Mouse (Mus musculus) colon, adult 2 months (tissue): ENCODE data around the gene Syncrip. TPM values are rescaled to one million over a fixed set of nuclear protein-coding genes. Genes with fewer than 3 reads are reported as not detected.

Experiments used
- polyA plus RNA-seq: library from polyadenylated mRNA; depleted of rRNA; stranded (reverse); fragments of >200 nt; gene quantifications from 2 replicates; pipeline ENCODE4 v1.2.3, GENCODE M21; 2012; rRNA removed

The Syncrip gene
- 1.3 and 3.1 TPM in 2 replicates for polyA plus RNA-seq

GRCm38 (mm10) chr9:88482230-88482828 is at the start of gene Syncrip:
Gene Syncrip, minus strand, starts transcription at chr9:88482574.

GRCm38 (mm10) chr9:88438555-88439237 is 43.7 kb downstream of the Syncrip start, which contains the start of gene Snx14:
Gene Snx14, minus strand, starts transcription at chr9:88438958.

Other genes starting within 250 kb of the Syncrip start
- 27.7 and 30.3 TPM in 2 replicates for gene Nt5e, start 155.4 kb downstream of the Syncrip start, polyA plus RNA-seq
- gene Snx14, start 43.6 kb downstream of the Syncrip start, polyA plus RNA-seq, result 14.5 and 27.2 TPM in 2 replicates
- 0.96 and 1.0 TPM in 2 replicates for gene Gm20537, start 26.0 kb downstream of the Syncrip start, polyA plus RNA-seq
- gene Zfp949, start 65.4 kb upstream of the Syncrip start, polyA plus RNA-seq, result 1.5 and 2.1 TPM in 2 replicates
- not detected in 2 replicates for gene Trim43a, start 98.3 kb upstream of the Syncrip start, polyA plus RNA-seq
- 7.0 and 10.2 TPM in 2 replicates for gene Mthfsl, start 237.7 kb upstream of the Syncrip start, polyA plus RNA-seq
- 0.28 and 1.1 TPM in 2 replicates for gene Bcl2a1d, start 249.3 kb upstream of the Syncrip start, polyA plus RNA-seq